Mouse (Mus musculus): ENCODE results near the gene Zfp280b.

GRCm38 (mm10) chr10:76047182-76047869, 14.9 kb downstream of the Zfp280b start:
- no peak for TF ChIP-seq CTCF (IDR thresholded peaks at IDR 0.05; ENCODE audit: low read depth)
- TF ChIP-seq EP300 (optimal IDR thresholded peaks at IDR 0.05) = no peak
